Mouse (Mus musculus) forebrain, postnatal 0 days (tissue): ENCODE results near the gene Ebi3. TPM values are rescaled to one million over a fixed set of nuclear protein-coding genes. Genes with fewer than 3 reads are reported as not detected.
"Not testable (repeated sequence)": the region's sequence is repeated elsewhere in the genome, so short reads cannot be mapped to it uniquely, and the experiment has no call there.

Experiments
- ATAC-seq: fragments of 200-750 bp; cut with Nextera tagmentation; 2 replicates; pipeline ENCODE4 v1.8.0; 2017; ENCODE audit warnings: mild to moderate bottlenecking, moderate library complexity
- DNase-seq: peaks from one replicate; pipeline ENCODE4 v3.0.0-alpha.2; 2015
- H3K27ac ChIP-seq: fragments of 300-500 bp; sonication (generic); 2 replicates; pipeline ENCODE4 v1.5.1; 2014; ENCODE audit warnings: low read depth, mild to moderate bottlenecking, antibody characterized with exemption, low read length, moderate library complexity, mixed read lengths
- H3K27me3 ChIP-seq: fragments of 300-500 bp; sonication (generic); 2 replicates; pipeline ENCODE4 v1.6.1; 2014; ENCODE audit warnings: mild to moderate bottlenecking, low read length, mixed read lengths; ENCODE audit not compliant: insufficient read depth
- H3K36me3 ChIP-seq: fragments of 300-500 bp; sonication (generic); 2 replicates; pipeline ENCODE4 v1.6.1; 2014; ENCODE audit warnings: mild to moderate bottlenecking, moderate library complexity; ENCODE audit not compliant: insufficient read depth
- H3K4me1 ChIP-seq: fragments of 300-500 bp; sonication (generic); 2 replicates; pipeline ENCODE4 v1.6.1; 2014; ENCODE audit warnings: antibody characterized with exemption; ENCODE audit not compliant: insufficient read depth
- H3K4me2 ChIP-seq: fragments of 300-500 bp; sonication (generic); 2 replicates; pipeline ENCODE4 v1.6.1; 2014; ENCODE audit warnings: low read depth, mild to moderate bottlenecking, moderate library complexity
- H3K4me3 ChIP-seq: fragments of 300-500 bp; sonication (generic); 2 replicates; pipeline ENCODE4 v1.5.1; 2014; ENCODE audit warnings: low read depth, low read length, mixed read lengths
- H3K9ac ChIP-seq: fragments of 300-500 bp; sonication (generic); 2 replicates; pipeline ENCODE4 v1.6.1; 2014; ENCODE audit warnings: mild to moderate bottlenecking
- H3K9me3 ChIP-seq: fragments of 300-500 bp; sonication (generic); 2 replicates; pipeline ENCODE4 v1.6.1; 2016; ENCODE audit warnings: low read length
- CTCF ChIP-seq: sonication (generic); IDR thresholded peaks from 2 replicates; pipeline ENCODE4 v1.5.1; 2016; ENCODE audit warnings: antibody characterized with exemption, control low read depth, low read depth
- WGBS: fragments of 180-500 bp; shearing (Covaris S2); extraction: QIAGEN DNeasy Blood & Tissue Kit; methylation state at CpG from one replicate; pipeline ENCODE4 v1.1.7; 2014; 5-methylcytosine and 5-hydroxymethylcytosine counted together
- polyA plus RNA-seq: library from polyadenylated mRNA; unstranded; fragments of >200 nt; fragmentation: Nextera tagmentation; extraction: Ambion mirVana; gene quantifications from 2 replicates; pipeline ENCODE4 v1.2.1, GENCODE M21; 2015
- total RNA-seq: library from RNA; depleted of rRNA; stranded (reverse); fragments of >200 nt; gene quantifications from 2 replicates; pipeline ENCODE4 v1.2.3, GENCODE M21; 2014

The Ebi3 gene
- total and polyA plus RNA-seq, 2 experiments from 2014 or later: 2.1 to 6.4 TPM

DNA sequence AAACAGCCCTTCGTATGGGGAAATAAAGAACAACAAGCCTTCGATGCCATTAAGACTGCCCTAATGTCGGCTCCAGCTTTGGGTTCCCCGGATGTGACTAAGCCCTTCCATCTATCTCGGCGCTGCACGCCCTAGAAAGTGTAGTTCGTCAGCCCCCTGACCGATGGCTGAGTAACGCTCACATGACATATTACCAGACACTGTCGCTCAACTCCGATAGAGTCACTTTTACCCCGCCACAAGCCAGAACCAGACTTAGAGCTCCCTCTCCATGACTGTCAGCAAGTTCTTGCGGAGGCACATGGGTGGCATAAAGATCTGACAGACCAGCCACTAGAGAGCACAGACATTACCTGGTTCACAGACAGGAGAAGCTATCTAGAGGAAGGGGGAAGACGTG is 19.2 kb upstream of the Ebi3 start:
- Histone ChIP-seq H3K36me3 (no peaks in the 10 kb centered on the region), H3K4me1 (peaks cover 3% of the 10 kb centered on the region; the same call in 1 of the 2 replicates), H3K4me2 (no peak overlapping the region), H3K4me3 (no peak overlapping the region), H3K27me3 (no peaks in the 10 kb centered on the region), H3K27ac (no peak overlapping the region), H3K9me3 (no peaks in the 10 kb centered on the region), H3K9ac (no peak overlapping the region)
- ATAC-seq (no peak), DNase-seq (no peak)
- WGBS: 95% methylated on average over 15 of the region's 15 CpGs
- TF ChIP-seq CTCF: no peak

GRCm38 (mm10) chr17:55944387-55944865 is 8.0 kb upstream of the Ebi3 start:
- WGBS: 32% methylated on average over 10 of the region's 10 CpGs
- Histone ChIP-seq H3K4me2 (peak overlapping the region; percentile 77), H3K27ac (peak overlapping the region; percentile 82; the same call in 1 of the 2 replicates), H3K4me3 (peak overlapping the region; percentile 43), H3K9ac (peak overlapping the region; percentile 75)
- not testable (repeated sequence) for H3K9me3 ChIP-seq, H3K36me3 ChIP-seq, H3K4me1 ChIP-seq, DNase-seq, H3K27me3 ChIP-seq, ATAC-seq

DNA sequence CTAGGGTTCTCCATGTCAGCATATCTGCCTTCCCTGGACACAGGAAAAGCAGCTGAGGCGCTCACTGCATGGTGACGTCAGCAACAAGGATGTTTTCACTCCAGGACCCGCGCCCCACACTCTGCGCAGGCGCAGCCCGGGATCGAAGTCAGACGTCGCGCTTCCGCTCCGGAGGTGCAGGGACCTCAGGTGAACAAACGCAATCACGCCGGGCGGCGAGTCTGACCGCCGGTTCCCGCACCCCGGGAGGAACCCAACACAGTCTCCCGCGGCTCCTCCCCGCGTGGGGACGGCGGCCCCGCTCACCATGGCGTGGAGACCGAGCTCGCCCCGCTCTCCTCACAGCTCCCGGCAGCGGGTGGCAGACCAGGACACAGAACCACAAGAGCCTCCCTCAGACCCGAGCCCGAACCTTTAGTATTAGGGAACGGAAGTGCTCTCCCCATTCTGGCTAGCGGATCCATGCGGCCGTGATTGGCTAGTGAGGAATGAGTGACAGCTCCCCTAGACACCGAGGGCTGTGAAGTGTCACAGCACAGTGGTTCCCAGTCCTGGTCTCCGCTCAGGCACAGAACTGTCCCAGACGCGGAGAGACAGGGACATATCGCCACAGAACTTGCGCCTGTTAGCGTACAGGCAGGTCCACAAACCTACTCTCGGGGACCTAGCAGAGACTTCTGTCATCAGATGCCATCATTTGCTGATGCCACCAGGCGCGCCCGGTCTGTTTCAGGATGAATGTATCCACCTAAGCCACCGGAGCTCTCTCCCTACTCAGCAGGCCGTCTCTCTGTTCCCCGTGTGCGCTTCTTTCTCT is 7.4 kb upstream of the Ebi3 start:
- Histone ChIP-seq H3K4me2 (peak overlapping the region; percentile 77), H3K27ac (peak overlapping the region; percentile 82), H3K9ac (peak overlapping the region; percentile 75), H3K4me3 (peak overlapping the region; percentile 43)
- not testable (repeated sequence) for H3K36me3 ChIP-seq, H3K4me1 ChIP-seq, H3K27me3 ChIP-seq, H3K9me3 ChIP-seq
- DNase-seq (peak; percentile 86), ATAC-seq (peak; percentile 99)
- 2% methylated on average over 56 of the region's 56 CpGs for WGBS

GRCm38 (mm10) chr17:55945696-55946095 is 6.7 kb upstream of the Ebi3 start:
- ATAC-seq (no peak), DNase-seq (no peak)
- Histone ChIP-seq H3K4me2 (peak overlapping the region; percentile 77), H3K4me3 (peak overlapping the region; percentile 43), H3K4me1 (no peaks in the 10 kb centered on the region), H3K27me3 (no peaks in the 10 kb centered on the region), H3K36me3 (no peaks in the 10 kb centered on the region), H3K9ac (peak overlapping the region; percentile 75), H3K27ac (peak overlapping the region; percentile 82), H3K9me3 (no peaks in the 10 kb centered on the region)
- no peak for TF ChIP-seq CTCF
- 29% methylated on average over 5 of the region's 5 CpGs for WGBS

GRCm38 (mm10) chr17:55948647-55949046 is 3.8 kb upstream of the Ebi3 start:
- Histone ChIP-seq H3K9ac (no peak overlapping the region), H3K36me3 (no peaks in the 10 kb centered on the region), H3K4me1 (no peaks in the 10 kb centered on the region), H3K4me3 (no peak overlapping the region), H3K4me2 (no peak overlapping the region), H3K27ac (no peak overlapping the region), H3K27me3 (no peaks in the 10 kb centered on the region), H3K9me3 (no peaks in the 10 kb centered on the region)
- DNase-seq (no peak), ATAC-seq (no peak)
- TF ChIP-seq CTCF: no peak
- WGBS: 87% methylated on average over 4 of the region's 4 CpGs

DNA sequence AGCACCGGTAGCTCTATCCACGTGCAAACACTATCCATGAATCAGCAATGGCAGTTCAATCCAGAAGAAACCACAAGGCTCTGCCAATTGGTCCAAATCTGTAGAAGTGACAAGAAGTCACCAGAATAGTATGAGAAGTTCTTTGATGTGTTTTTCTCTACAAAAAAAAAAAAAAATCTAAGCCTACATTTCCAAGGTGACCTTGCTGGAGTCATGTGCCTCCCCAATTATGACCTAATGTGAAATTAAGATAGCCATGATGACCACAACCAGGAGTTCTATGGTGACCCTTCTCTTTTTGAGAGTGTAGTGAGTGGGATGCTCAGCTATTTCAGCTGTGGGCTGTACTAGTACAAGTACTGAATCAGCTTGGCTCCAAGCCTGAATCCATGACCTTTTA is 3.0 kb upstream of the Ebi3 start, which contains the start of gene Zfp119b:
Zfp119b (minus strand) TSS at position 101 of the 400 bp plus-strand sequence.
- Histone ChIP-seq H3K27ac (no peak within 1 kb of the TSS), H3K36me3 (no peaks in the 10 kb centered on the region), H3K9me3 (no peaks in the 10 kb centered on the region), H3K27me3 (no peaks in the 10 kb centered on the region), H3K9ac (no peak within 1 kb of the TSS), H3K4me1 (no peaks in the 10 kb centered on the region), H3K4me3 (no peak within 1 kb of the TSS), H3K4me2 (no peak within 1 kb of the TSS)
- TF ChIP-seq CTCF: no peak
- ATAC-seq (no peak), DNase-seq (no peak)
- WGBS: 93% methylated on average over 2 of the region's 2 CpGs

GRCm38 (mm10) chr17:55950601-55951000 is 1.8 kb upstream of the Ebi3 start:
- Histone ChIP-seq H3K36me3 (no peaks in the 10 kb centered on the region), H3K4me2 (no peak overlapping the region), H3K9me3 (no peaks in the 10 kb centered on the region), H3K9ac (no peak overlapping the region), H3K27ac (no peak overlapping the region), H3K27me3 (no peaks in the 10 kb centered on the region), H3K4me3 (no peak overlapping the region), H3K4me1 (no peaks in the 10 kb centered on the region)
- ATAC-seq (no peak), DNase-seq (no peak)
- TF ChIP-seq CTCF: no peak
- WGBS: 78% methylated on average over 9 of the region's 9 CpGs
